Mouse (Mus musculus): ENCODE measurements around the gene Map2k2.
"Not testable (repeated sequence)": the region's sequence is repeated elsewhere in the genome, so short reads cannot be mapped to it uniquely, and the experiment has no call there.

The Map2k2 gene

DNA sequence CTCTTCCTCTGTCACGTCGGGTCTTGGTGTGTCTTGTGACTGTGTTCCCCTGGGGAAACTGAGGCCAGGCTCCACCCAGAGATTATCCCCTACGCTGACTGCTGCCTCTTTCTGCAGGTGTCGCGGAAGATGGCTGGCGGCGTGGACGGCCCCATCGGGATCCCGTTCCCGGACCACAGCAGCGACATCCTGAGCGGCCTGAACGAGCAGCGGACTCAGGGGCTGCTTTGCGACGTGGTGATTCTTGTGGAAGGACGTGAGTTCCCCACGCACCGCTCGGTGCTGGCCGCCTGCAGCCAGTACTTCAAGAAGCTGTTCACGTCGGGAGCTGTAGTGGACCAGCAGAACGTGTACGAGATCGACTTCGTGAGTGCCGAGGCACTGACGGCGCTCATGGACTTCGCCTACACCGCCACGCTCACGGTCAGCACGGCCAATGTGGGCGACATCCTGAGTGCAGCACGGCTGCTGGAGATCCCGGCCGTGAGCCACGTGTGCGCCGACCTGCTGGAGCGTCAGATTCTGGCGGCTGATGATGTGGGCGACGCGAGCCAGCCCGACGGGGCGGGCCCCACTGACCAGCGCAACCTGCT, 38.2 kb downstream of the Map2k2 start:
- DNase-seq: no peak

- no peak for DNase-seq
Measured at GRCm38 (mm10) chr10:81144667-81145066, 39.0 kb downstream of the Map2k2 start.

DNA sequence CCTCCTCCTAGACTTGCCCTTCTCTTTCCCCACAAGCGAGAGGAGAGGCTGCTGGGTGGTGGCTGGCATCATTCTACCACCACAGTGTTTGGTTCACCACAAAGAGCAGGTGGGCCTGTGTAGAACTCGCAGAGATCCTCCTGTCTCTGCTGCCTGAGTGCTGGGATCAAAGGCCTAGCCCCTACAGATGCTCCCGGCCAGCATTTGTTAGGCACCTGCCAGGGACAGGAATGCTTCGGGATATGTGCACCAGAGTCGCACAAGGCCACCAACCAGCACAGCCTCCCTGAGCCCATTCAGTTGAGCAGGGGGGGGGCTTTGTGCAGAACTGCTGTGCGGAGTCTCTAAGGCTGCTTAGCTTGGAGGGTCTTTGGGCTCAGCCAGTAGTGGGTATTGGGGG, 39.6 kb downstream of the Map2k2 start:
- no peak for DNase-seq

GRCm38 (mm10) chr10:81145778-81146177, 40.1 kb downstream of the Map2k2 start:
- no peak for DNase-seq

DNA sequence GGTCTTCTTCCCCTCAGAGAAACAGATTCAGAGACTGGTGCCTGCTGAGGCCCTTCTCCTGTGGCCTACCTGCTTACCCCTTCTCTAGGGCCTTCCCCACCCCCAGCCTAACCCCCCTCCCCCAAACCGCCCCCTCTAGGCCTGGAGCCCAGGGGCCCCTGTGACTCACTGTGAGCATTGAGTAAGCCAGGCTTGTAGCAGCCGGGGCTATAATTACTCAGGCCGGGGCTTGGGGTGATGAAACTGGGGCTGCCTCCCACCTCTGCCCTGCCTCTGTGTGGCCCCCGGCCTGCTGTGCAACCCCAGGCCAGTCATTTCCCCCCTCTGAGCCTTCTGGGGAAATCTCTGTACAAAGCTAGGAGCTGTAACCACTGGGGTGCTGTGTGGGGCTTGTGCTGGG, 40.6 kb downstream of the Map2k2 start:
- no peak for DNase-seq

- no peak for DNase-seq
Measured at GRCm38 (mm10) chr10:81151261-81151660, 45.5 kb downstream of the Map2k2 start.

GRCm38 (mm10) chr10:81152609-81153008, 46.9 kb downstream of the Map2k2 start:
- DNase-seq: no peak

DNA sequence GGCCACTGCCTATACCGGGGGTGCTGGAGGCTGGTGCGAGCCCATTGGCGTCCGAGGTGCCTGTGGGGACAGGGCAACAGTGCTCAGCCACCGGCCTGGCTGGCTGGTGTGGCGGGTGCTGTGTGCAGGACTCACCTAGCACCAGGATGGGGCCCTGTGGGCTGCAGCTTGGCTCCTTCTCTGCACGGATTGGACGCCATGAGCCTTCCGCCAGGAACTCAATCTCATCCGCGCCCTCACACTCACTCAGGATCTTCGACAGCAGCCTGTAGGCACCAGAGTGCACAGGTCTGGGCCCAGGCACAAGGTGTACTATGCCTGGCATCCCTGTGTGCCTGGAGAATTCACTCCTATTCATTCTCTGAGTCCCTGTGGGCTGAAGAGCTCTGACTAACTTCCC, 48.6 kb downstream of the Map2k2 start:
- no peak for DNase-seq

- no peak for DNase-seq
Measured at GRCm38 (mm10) chr10:81154736-81155135, 49.0 kb downstream of the Map2k2 start.

- no peak for DNase-seq
Measured at GRCm38 (mm10) chr10:81161602-81162317, 56.0 kb downstream of the Map2k2 start.

GRCm38 (mm10) chr10:81162318-81162652, 56.6 kb downstream of the Map2k2 start:
- no peak for DNase-seq

DNA sequence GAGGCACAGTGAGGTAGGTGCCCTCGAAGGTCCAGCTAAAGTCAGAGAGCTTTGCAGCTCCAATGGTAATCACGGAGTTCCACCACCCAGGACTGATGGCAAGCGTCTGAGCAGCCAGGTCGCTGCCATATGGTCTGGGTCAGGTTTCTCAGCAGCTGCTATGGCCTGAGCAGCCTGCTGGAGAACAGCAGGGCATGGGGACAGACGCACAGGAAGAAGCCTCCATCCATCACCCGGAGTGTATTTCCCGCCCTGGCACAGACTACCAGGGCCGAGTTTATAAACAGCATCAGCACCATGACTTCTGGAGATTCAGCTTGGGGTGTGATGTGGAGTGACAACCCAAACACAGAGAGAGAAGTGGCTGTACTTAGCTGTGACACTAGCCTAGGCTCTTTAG, 59.4 kb downstream of the Map2k2 start:
- DNase-seq: peak; percentile 61

DNA sequence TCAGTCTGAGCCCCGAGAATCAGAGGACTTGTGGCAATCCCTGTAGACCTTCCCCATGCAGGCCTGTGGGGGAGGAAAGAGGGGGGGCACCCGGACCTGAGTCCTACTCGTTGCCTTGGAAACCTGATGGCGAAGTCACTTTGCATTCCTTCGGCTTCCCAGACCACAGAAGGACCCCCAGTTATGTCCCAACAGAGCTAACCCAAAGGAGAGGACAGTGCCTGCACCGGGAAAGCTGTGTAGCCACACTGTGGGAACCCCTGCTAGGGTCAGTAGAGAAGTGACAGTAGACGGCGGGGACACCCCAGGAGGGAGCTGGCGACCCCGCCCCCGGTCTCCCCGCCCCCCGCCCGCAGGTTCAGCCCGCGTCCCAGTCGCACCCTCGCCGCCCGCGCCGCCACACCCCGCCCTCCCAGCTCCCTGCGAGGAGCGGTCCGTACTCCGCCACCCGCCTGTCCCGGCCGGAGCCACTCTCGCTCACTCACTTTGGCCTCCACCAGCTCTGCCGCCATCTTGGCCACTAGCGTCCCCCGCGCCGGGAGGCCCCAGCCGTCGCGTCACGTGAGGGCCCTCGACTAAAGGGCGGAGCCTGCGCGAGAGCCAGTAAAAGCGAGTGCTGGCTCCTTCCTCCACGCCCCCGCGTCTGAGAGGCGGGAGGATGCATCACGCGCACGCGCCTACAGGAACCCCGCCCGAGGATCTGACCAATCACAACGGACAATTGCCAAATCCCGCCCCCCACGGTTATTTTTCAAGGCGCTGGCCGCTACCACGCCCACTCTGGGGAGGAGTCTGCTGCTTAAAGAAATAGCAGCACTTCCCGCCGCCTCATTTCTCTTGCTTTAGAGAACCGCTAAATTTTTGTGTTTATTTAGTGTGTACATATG, 61.7 kb downstream of the Map2k2 start, which contains the start of gene Pias4:
Gene Pias4, minus strand, starts transcription at position 724 of the 887 bp plus-strand sequence.
- DNase-seq: peak; percentile 100

GRCm38 (mm10) chr10:81168087-81168431, 62.3 kb downstream of the Map2k2 start:
- DNase-seq: no peak

DNA sequence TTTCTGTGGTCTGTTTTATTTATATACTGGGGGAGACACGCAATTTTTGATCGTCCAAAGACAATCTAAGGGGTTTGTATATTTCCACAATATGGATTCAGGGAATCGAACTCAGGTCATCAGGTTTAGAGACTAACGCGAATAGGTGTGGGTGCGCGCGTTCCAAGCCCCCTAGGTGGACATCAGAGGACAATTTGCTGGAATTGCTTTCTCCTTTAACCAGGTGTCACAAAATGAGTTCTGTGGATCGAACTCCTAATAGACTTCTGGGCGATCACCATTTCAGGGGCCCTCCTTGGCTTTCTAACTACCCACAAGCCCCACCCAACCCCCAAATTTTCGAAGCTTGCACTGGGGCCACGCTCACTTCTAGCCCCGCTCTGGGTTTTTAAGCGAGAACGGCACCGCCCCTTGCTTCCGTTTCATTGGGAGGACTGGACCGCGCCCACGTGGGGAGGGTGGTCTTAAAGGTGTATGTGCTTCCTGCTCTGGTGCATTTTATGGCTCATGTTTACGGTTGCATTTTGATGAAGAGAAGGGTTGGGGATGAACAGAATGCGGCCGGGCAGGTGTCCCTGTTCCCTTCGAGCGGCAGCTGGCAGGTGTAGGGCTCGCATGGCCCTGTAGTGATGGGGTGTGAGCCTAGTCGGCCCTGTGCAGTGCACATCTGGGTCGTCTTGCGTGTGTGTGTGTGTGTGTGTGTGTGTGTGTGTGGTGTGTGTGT, 63.0 kb downstream of the Map2k2 start:
- DNase-seq: peak; percentile 77

DNA sequence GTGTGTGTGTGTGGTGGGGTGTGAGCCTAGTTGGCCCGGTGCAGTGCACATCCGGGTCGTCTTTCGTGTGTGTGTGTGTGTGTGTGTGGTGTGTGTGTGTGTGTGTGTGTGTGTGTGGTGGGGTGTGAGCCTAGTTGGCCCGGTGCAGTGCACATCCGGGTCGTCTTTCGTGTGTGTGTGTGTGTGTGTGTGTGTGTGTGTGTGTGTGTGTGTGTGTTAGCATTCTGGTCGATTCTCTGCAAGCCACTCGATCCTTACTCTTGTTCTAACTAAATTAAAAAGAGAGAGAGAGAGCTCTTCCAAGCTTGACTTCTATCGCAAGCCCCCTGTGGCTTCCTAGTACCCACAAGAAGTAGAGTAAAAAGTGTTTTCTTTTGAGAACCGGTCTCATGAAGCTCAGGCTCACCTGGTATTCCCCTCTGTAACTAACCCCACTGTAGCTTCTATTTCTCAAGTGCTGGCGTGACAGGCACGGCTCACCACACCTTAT, 63.7 kb downstream of the Map2k2 start:
- DNase-seq: not testable (repeated sequence)

DNA sequence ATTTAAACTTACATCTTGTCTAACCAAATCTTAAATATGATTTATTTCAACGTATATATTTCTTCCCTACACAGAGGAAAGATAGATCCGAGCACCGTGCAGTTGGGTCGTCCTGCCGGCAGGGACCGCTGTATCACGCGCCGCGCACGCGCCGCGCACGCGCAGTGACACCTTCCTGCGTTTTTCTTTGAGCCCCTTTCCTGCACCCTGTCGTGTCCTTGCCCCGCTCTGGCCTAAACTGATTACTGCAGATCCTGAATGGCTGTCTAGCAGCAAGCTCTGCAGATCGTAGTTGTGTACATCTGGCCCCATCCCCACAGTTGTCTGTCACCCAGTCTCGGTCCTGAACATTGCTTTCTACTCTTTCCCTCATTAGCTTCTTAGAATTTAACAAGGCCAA, 67.4 kb downstream of the Map2k2 start:
- DNase-seq: peak; percentile 80

- DNase-seq: peak; percentile 90
Measured at GRCm38 (mm10) chr10:81174617-81175344, 69.1 kb downstream of the Map2k2 start.

DNA sequence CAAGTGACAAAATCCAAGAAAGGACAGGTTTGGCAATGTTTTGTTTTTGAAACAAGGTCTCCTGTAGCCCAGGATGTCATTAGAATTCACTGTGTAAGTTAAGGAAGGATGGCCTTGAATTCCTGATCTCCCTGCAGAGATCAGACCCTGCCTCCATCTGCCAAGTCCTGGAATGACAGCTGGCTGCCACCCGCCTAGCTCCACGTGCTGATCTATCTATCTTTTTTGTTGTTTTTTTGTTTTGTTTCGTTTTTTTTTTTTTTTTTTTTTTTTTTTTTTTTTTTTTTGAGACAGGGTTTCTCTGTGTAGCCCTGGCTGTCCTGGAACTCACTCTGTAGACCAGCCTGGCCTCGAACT, 69.6 kb downstream of the Map2k2 start:
- not testable (repeated sequence) for DNase-seq

DNA sequence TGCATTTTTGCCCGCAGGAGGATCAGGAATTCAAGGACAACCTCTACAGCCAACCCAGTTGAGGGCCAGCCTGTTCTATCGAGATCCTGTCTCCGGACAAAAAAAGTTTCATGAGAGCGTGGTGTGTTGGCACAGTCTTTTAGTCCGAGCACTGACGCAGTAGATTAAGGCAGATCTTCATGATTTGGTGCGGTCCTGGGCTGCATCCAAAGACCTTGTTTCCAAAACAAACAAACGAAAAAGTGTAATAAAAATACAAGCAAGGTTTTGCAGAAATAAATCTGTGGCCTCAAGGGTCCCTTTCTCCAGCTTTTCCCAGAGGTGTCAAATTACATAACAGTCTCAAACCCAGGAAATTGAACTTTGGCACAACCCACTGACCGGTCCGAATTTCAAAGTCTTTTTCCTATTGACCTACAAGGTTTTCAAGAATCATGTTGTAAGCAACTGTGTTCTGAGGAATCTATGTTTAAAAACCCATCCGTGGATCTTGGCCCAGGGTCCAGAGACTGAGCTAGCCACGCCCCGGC, 70.3 kb downstream of the Map2k2 start:
- no peak for DNase-seq

DNA sequence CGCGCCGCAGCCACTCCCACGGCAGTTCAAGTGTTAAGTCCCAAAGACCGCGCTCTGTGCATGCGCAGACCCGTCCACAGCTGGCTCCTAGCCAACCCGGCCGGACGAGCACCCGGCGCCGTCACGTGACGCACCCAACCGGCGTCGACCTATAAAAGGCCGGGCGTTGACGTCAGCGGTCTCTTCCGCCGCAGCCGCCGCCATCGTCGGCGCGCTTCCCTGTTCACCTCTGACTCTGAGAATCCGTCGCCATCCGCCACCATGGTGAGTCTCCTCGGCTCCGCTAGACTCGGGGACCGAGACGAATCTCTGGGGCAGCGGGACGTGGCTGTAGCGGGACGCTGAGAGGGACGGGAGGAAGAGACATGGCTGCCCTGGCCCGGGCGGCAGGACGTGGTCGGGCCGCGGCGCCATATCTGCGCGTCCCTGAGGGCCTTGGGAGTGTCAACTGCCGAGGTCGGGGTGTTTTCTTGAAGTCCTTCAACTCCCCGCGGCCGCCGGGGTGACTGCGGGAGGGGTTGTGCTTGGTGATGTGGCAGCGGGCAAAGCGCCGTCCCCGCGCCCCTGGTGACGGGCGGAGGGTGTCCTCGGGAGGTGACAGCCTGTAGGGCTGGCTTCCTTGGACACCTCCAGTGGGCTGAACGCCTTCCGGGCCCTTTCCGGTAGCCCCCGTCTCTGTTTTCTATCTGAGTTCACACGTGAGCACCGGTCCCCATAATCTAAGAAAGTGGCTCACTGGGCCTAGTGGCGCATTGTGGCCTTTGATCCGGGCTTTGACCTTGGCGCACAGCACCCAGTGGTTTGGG, 71.0 kb downstream of the Map2k2 start, which contains the start of gene Eef2:
Gene Eef2, plus strand, starts transcription at position 166 of the 806 bp plus-strand sequence.
- peak; percentile 100 for DNase-seq
